Mouse (Mus musculus): ENCODE data around the gene Irs1.

The Irs1 gene

GRCm38 (mm10) chr1:82289116-82289989, 1.9 kb downstream of the Irs1 start:
- intact Hi-C loops (cut with DNase I), result loop anchor here (5.0 to 10.0 kb wide), 4 partner anchors 97 to 265 kb away; no protein-coding TSS in a partner anchor

GRCm38 (mm10) chr1:82288421-82288990, 2.7 kb downstream of the Irs1 start:
- intact Hi-C loops (cut with DNase I), result loop anchor here (5.0 to 10.0 kb wide), 4 partner anchors 96 to 264 kb away; no protein-coding TSS in a partner anchor

- intact Hi-C loops (cut with DNase I), result loop anchor here (5.0 to 10.0 kb wide), 4 partner anchors 96 to 263 kb away; no protein-coding TSS in a partner anchor
Observed at GRCm38 (mm10) chr1:82287776-82288325, 3.4 kb downstream of the Irs1 start.

- intact Hi-C loops (cut with DNase I), result loop anchor here (5.0 to 10.0 kb wide), 4 partner anchors 95 to 262 kb away; no protein-coding TSS in a partner anchor
Observed at GRCm38 (mm10) chr1:82287052-82287775, 4.0 kb downstream of the Irs1 start.

- intact Hi-C loops (cut with DNase I), result loop anchor here (5.0 to 10.0 kb wide), 4 partner anchors 94 to 262 kb away; no protein-coding TSS in a partner anchor
Observed at GRCm38 (mm10) chr1:82286190-82287051, 4.8 kb downstream of the Irs1 start.

GRCm38 (mm10) chr1:82285461-82286189, 5.6 kb downstream of the Irs1 start:
- intact Hi-C loops (cut with DNase I), result loop anchor here (5.0 to 10.0 kb wide), 4 partner anchors 93 to 261 kb away; no protein-coding TSS in a partner anchor

GRCm38 (mm10) chr1:82284403-82284802, 6.8 kb downstream of the Irs1 start:
- intact Hi-C loops (cut with DNase I), result loop anchor here (10.0 kb wide), 2 partner anchors 190 to 260 kb away; no protein-coding TSS in a partner anchor

- intact Hi-C loops (cut with DNase I), result loop anchor here (10.0 kb wide), 2 partner anchors 189 to 259 kb away; no protein-coding TSS in a partner anchor
Observed at GRCm38 (mm10) chr1:82283901-82284301, 7.3 kb downstream of the Irs1 start.

- intact Hi-C loops (cut with DNase I), result loop anchor here (10.0 kb wide), 2 partner anchors 188 to 258 kb away; no protein-coding TSS in a partner anchor
Observed at GRCm38 (mm10) chr1:82282992-82283611, 8.1 kb downstream of the Irs1 start.

GRCm38 (mm10) chr1:82281823-82282222, 9.4 kb downstream of the Irs1 start:
- intact Hi-C loops (cut with DNase I), result loop anchor here (10.0 kb wide), 2 partner anchors 187 to 257 kb away; no protein-coding TSS in a partner anchor

GRCm38 (mm10) chr1:82279768-82280167, 11.4 kb downstream of the Irs1 start:
- intact Hi-C loops (cut with DNase I), result loop anchor here (5.0 to 10.0 kb wide), 3 partner anchors 82 to 255 kb away; no protein-coding TSS in a partner anchor

GRCm38 (mm10) chr1:82274361-82274760, 16.9 kb downstream of the Irs1 start:
- intact Hi-C loops (cut with DNase I), result no loop called here

- intact Hi-C loops (cut with DNase I), result no loop called here
Observed at GRCm38 (mm10) chr1:82273529-82273928, 17.7 kb downstream of the Irs1 start.

GRCm38 (mm10) chr1:82272231-82272630, 19.0 kb downstream of the Irs1 start:
- intact Hi-C loops (cut with DNase I), result no loop called here

GRCm38 (mm10) chr1:82267547-82267946, 23.7 kb downstream of the Irs1 start:
- intact Hi-C loops (cut with DNase I), result no loop called here

- intact Hi-C loops (cut with DNase I), result no loop called here
Observed at GRCm38 (mm10) chr1:82262331-82262730, 28.9 kb downstream of the Irs1 start.

- intact Hi-C loops (cut with DNase I), result no loop called here
Observed at GRCm38 (mm10) chr1:82261638-82262037, 29.6 kb downstream of the Irs1 start.

- intact Hi-C loops (cut with DNase I), result no loop called here
Observed at GRCm38 (mm10) chr1:82261053-82261618, 30.1 kb downstream of the Irs1 start.
